Mouse (Mus musculus): ENCODE measurements around the gene Spp1.

- TF ChIP-seq POLR2A (IDR thresholded peaks at IDR 0.05; ENCODE audit: borderline replicate concordance, extremely low read depth, low read depth, low read length) (no peak), CTCF (IDR thresholded peaks at IDR 0.05; ENCODE audit: insufficient read depth, low read length) (no peak)
Measured at GRCm38 (mm10) chr5:104399291-104399950, 35.5 kb upstream of the Spp1 start.
